In the genomic region with DNA sequence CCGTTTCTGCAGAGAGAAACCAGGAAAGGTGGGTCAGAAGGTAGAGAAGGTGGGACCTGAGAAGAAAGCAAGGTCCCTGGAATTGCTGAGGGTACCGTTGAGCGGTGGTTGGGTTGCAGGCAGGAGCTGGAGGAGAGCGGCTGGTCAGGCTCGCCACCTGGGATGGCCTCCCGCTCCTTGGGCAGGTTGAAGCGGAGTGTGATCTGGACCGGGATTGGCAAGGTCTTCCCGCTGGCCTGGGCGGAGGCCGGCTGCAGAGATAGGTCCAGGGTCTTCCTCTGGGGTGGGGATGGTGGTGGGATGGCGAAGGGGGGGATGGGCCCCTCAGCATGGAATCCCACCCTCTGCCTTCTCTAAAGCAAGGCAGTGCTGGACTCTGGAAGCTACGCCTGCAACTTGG, we compare ENCODE assay signal across 10 mouse cellular contexts. TPM values are rescaled to one million over a fixed set of nuclear protein-coding genes. Genes with fewer than 3 reads are reported as not detected.
DNase-seq lines count a peak whose midpoint lies in the region; ATAC-seq and TF ChIP-seq lines count a peak whose summit lies in the region.
"Had no signal": no experiment of that assay in that cellular context is flagged by ENCODE, and none has a peak within 500 bp of the region (broad histone marks: within the 10 kb centered on the region; RNA-seq: fewer than 3 reads in every experiment).

No protein-coding gene starts in this region.

- H3K4me3 ChIP-seq in erythroblast, embryonic 14.5 days (replicated peaks): peak overlapping the region; percentile 93
- H3K4me3 ChIP-seq in C2C12 (ENCODE audit: insufficient read depth, poor library complexity, severe bottlenecking): peak overlapping the region; percentile 46
- H3K4me3 ChIP-seq in forebrain, embryonic 16.5 days (replicated peaks; ENCODE audit: low read length): peak overlapping the region; percentile 78
- H3K4me3 ChIP-seq in liver, embryonic 15.5 days (replicated peaks): peak overlapping the region; percentile 74

- H3K9ac ChIP-seq in forebrain, embryonic 16.5 days (replicated peaks; ENCODE audit: low read depth, low read length): no peak overlapping the region
- H3K9ac ChIP-seq in liver, embryonic 15.5 days: peak overlapping the region; percentile 73; the same call in 1 of the 2 replicates

- no peaks in the 10 kb centered on the region for H3K27me3 ChIP-seq in erythroblast, embryonic 14.5 days (ENCODE audit: control insufficient read depth)
- no peaks in the 10 kb centered on the region for H3K27me3 ChIP-seq in C2C12 (ENCODE audit: control insufficient read depth, insufficient read depth, insufficient read length)
- no peaks in the 10 kb centered on the region for H3K27me3 ChIP-seq in forebrain, embryonic 16.5 days (replicated peaks; ENCODE audit: control insufficient read depth, insufficient read depth, low read length)
- no peaks in the 10 kb centered on the region for H3K27me3 ChIP-seq in liver, embryonic 15.5 days

- peaks cover 3% of the 10 kb centered on the region for H3K79me3 ChIP-seq in C2C12 (ENCODE audit: low read depth)

- peaks cover 28% of the 10 kb centered on the region for H3K79me2 ChIP-seq in C2C12 (ENCODE audit: control insufficient read depth, insufficient read depth)

- no peak for DNase-seq in frontal cortex, postnatal 25 days (ENCODE audit: low spot score in 2 of 2)
- no peak for DNase-seq in spleen, postnatal 36 days (ENCODE audit: low spot score in 2 of 2)
- DNase-seq: cerebellum, adult 8-10 months; lung, postnatal 14 days had no signal

- TF ChIP-seq CTCF in C2C12 (IDR thresholded peaks at IDR 0.05; ENCODE audit: control insufficient read depth, insufficient read depth, insufficient read length): no peak

- WGBS in forebrain, embryonic 16.5 days: 95% methylated on average over 13 of the region's 13 CpGs
- 88% methylated on average over 13 of the region's 13 CpGs for WGBS in liver, embryonic 15.5 days (ENCODE audit: insufficient replicate concordance)

- H3K4me1 ChIP-seq in erythroblast, embryonic 14.5 days (ENCODE audit: control insufficient read depth): peaks cover 69% of the 10 kb centered on the region
- H3K4me1 ChIP-seq in forebrain, embryonic 16.5 days (replicated peaks; ENCODE audit: control insufficient read depth, insufficient read depth, low read length): peaks cover 23% of the 10 kb centered on the region
- H3K4me1 ChIP-seq in liver, embryonic 15.5 days (replicated peaks): peaks cover 54% of the 10 kb centered on the region

- no peak overlapping the region for H3ac ChIP-seq in C2C12 (ENCODE audit: control insufficient read depth, insufficient read length, low read depth)

- H3K36me3 ChIP-seq in erythroblast, embryonic 14.5 days (ENCODE audit: control insufficient read depth): peaks cover 55% of the 10 kb centered on the region
- peaks cover 48% of the 10 kb centered on the region for H3K36me3 ChIP-seq in C2C12 (ENCODE audit: control insufficient read depth, insufficient read depth)
- peaks cover 35% of the 10 kb centered on the region for H3K36me3 ChIP-seq in forebrain, embryonic 16.5 days (ENCODE audit: control insufficient read depth, insufficient read depth)
- H3K36me3 ChIP-seq in liver, embryonic 15.5 days (replicated peaks): peaks cover 54% of the 10 kb centered on the region

- ATAC-seq in erythroblast, adult 5-6 weeks (replicated peaks; ENCODE audit: low FRiP score, poor library complexity, severe bottlenecking): no peak
- no peak for ATAC-seq in forebrain, embryonic 16.5 days
- no peak for ATAC-seq in liver, embryonic 15.5 days (ENCODE audit: insufficient read depth)
- ATAC-seq in frontal cortex, adult (ENCODE audit: low TSS enrichment): no peak

- no peaks in the 10 kb centered on the region for H3K9me3 ChIP-seq in erythroblast, embryonic 14.5 days (ENCODE audit: control insufficient read depth, low read length)
- no peaks in the 10 kb centered on the region for H3K9me3 ChIP-seq in forebrain, embryonic 16.5 days (ENCODE audit: control insufficient read depth, low read length)
- no peaks in the 10 kb centered on the region for H3K9me3 ChIP-seq in liver, embryonic 15.5 days (replicated peaks)

- H3K4me2 ChIP-seq in forebrain, embryonic 16.5 days (ENCODE audit: low read length): peak overlapping the region; percentile 69
- peak overlapping the region; percentile 84 for H3K4me2 ChIP-seq in liver, embryonic 15.5 days

- H3K27ac ChIP-seq in forebrain, embryonic 16.5 days (ENCODE audit: low read length): no peak overlapping the region
- H3K27ac ChIP-seq in liver, embryonic 15.5 days (replicated peaks): peak overlapping the region; percentile 90; the same call in 1 of the 2 replicates

TF ChIP-seq in C2C12, 6 proteins besides CTCF, POLR2A, EP300 and RAD21:
- no peak for TF ChIP-seq FOSL1 (IDR thresholded peaks at IDR 0.05; ENCODE audit: insufficient read depth, low read length, poor library complexity, severe bottlenecking)

RNA-seq across cellular contexts. Expression of a gene that starts 1.3 kb away (rescaled TPM):
- polyA plus RNA-seq in erythroblast, embryonic 14.5 days (2012): 6.0 and 7.0 TPM in 2 replicates
- 8.2 and 11.3 TPM in 2 replicates for total RNA-seq in erythroblast, adult 5-6 weeks (2015; ENCODE audit: low replicate concordance)
- total RNA-seq in erythroblast, adult 5-6 weeks (2017; ENCODE audit: low replicate concordance): 22.0 and 28.9 TPM in 2 replicates
- polyA plus RNA-seq in C2C12 (2012; fragmentation: generic; extraction: Trizol): 48.4 TPM
- 76.8 and 78.1 TPM in 2 replicates for polyA plus RNA-seq in forebrain, embryonic 16.5 days (2015; fragmentation: Nextera tagmentation; extraction: Ambion mirVana)
- 16.2 and 17.4 TPM in 2 replicates for polyA plus RNA-seq in liver, embryonic 15.5 days (2015; fragmentation: Nextera tagmentation; extraction: Ambion mirVana)

RNA-seq across cellular contexts. Expression of a gene that starts 7.0 kb away (rescaled TPM):
- 82.8 and 90.8 TPM in 2 replicates for polyA plus RNA-seq in erythroblast, embryonic 14.5 days (2012)
- total RNA-seq in erythroblast, adult 5-6 weeks (2015; ENCODE audit: low replicate concordance): 14.4 and 52.2 TPM in 2 replicates
- total RNA-seq in erythroblast, adult 5-6 weeks (2017; ENCODE audit: low replicate concordance): 19.3 and 79.3 TPM in 2 replicates
- 77.8 TPM for polyA plus RNA-seq in C2C12 (2012; fragmentation: generic; extraction: Trizol)
- 81.0 and 86.7 TPM in 2 replicates for polyA plus RNA-seq in forebrain, embryonic 16.5 days (2015; fragmentation: Nextera tagmentation; extraction: Ambion mirVana)
- polyA plus RNA-seq in liver, embryonic 15.5 days (2015; fragmentation: Nextera tagmentation; extraction: Ambion mirVana): 100 and 122 TPM in 2 replicates

RNA-seq across cellular contexts. Expression of a gene that starts 28.6 kb away (rescaled TPM):
- polyA plus RNA-seq in erythroblast, embryonic 14.5 days (2012): 4.1 and 6.0 TPM in 2 replicates
- 13.1 and 25.1 TPM in 2 replicates for total RNA-seq in erythroblast, adult 5-6 weeks (2015; ENCODE audit: low replicate concordance)
- total RNA-seq in erythroblast, adult 5-6 weeks (2017; ENCODE audit: low replicate concordance): 15.5 and 22.0 TPM in 2 replicates
- 56.5 TPM for polyA plus RNA-seq in C2C12 (2012; fragmentation: generic; extraction: Trizol)
- 37.0 and 41.6 TPM in 2 replicates for polyA plus RNA-seq in forebrain, embryonic 16.5 days (2015; fragmentation: Nextera tagmentation; extraction: Ambion mirVana)
- 23.3 and 24.2 TPM in 2 replicates for polyA plus RNA-seq in liver, embryonic 15.5 days (2015; fragmentation: Nextera tagmentation; extraction: Ambion mirVana)

RNA-seq across cellular contexts. Expression of a gene that starts 40.9 kb away (rescaled TPM):
- polyA plus RNA-seq in erythroblast, embryonic 14.5 days (2012): 0.19 and 0.20 TPM in 2 replicates
- 2.9 and 5.2 TPM in 2 replicates for total RNA-seq in erythroblast, adult 5-6 weeks (2015; ENCODE audit: low replicate concordance)
- total RNA-seq in erythroblast, adult 5-6 weeks (2017; ENCODE audit: low replicate concordance): 1.8 and 4.7 TPM in 2 replicates
- polyA plus RNA-seq in C2C12 (2012; fragmentation: generic; extraction: Trizol): 3.9 TPM
- polyA plus RNA-seq in forebrain, embryonic 16.5 days (2015; fragmentation: Nextera tagmentation; extraction: Ambion mirVana): 1.9 and 2.0 TPM in 2 replicates
- 3.6 and 4.0 TPM in 2 replicates for polyA plus RNA-seq in liver, embryonic 15.5 days (2015; fragmentation: Nextera tagmentation; extraction: Ambion mirVana)

RNA-seq across cellular contexts. Expression of a gene that starts 48.3 kb away (rescaled TPM):
- polyA plus RNA-seq in erythroblast, embryonic 14.5 days (2012): 0.01 TPM in 2 replicates
- not detected in 2 replicates for total RNA-seq in erythroblast, adult 5-6 weeks (2015; ENCODE audit: low replicate concordance)
- not detected in 2 replicates for total RNA-seq in erythroblast, adult 5-6 weeks (2017; ENCODE audit: low replicate concordance)
- polyA plus RNA-seq in C2C12 (2012; fragmentation: generic; extraction: Trizol): not detected
- polyA plus RNA-seq in forebrain, embryonic 16.5 days (2015; fragmentation: Nextera tagmentation; extraction: Ambion mirVana): 0.08 and 0.09 TPM in 2 replicates
- 0.05 TPM in 1 of 2 replicates, not detected in the other for polyA plus RNA-seq in liver, embryonic 15.5 days (2015; fragmentation: Nextera tagmentation; extraction: Ambion mirVana)
